Mouse (Mus musculus) embryo, embryonic 9.5 days (tissue): ENCODE measurements around the gene Calm1.
"Not testable (repeated sequence)": the region's sequence is repeated elsewhere in the genome, so short reads cannot be mapped to it uniquely, and the experiment has no call there.

Source experiments
- DNase-seq: peaks from one replicate; pipeline ENCODE4 v3.0.0-alpha.2; 2017; ENCODE audit errors: extremely low spot score

Gene Calm1

GRCm38 (mm10) chr12:100198967-100199660 lies at the start of gene Calm1:
Calm1 (plus strand) TSS chr12:100199435.
- DNase-seq = peak; percentile 96

DNA sequence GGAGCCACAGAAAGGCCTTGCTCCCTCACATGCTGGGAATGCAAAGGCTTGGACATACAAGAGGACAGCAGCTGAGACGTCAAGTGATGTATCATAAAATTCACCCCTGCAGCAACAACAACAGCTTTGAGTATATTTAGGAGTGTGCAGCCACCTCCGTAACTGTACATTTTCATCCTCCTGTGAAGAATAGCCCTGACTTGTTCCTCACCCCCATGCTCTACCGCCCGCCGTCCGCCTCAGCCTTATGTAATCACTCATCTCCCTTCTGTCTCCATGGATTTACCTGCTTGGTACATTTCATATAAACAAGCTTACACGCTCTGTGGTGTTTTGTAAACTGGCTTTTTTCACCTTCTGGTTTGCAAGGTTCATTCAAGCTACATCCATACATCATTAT lies 46.8 kb upstream of the Calm1 start:
- DNase-seq = no peak

DNA sequence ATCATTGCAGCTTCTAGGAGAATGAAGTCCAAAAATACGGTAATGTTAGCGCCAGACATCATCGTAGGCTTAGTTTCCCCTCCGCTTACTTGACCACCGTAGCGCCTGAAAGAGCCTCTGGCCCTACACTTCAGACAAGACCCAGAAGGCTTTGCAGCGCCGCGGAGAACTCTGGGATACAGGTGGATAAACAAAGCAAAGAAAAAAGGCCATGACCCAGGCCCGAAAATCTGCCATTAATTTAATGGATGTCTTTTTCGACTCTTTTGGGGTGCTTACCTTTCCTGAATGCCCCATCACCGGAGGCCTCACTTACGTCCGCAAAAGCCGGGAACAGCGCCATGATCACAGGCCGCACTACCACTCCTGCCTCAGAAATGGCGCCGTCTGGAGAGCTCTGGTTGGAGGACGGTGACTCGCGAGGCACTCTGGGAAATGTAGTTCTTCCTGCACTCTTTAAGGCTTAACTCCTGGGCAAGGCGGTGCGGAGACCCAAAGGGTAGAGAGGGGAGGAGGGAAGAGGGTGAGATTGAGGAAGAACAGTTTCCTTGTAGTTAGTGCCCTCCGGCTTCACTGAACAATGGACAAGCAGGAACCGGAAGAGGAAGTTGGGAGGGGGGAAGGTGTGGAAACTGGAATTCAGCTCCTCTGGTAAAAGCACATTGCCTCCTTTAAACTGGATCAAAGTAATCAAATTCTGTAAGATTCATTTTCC lies 39.8 kb upstream of the Calm1 start, which contains the start of gene Nrde2:
Gene Nrde2, minus strand, starts transcription at position 393 of the 715 bp plus-strand sequence.
- DNase-seq = peak; percentile 93

- no peak for DNase-seq
Measured at GRCm38 (mm10) chr12:100164991-100165500, 34.2 kb upstream of the Calm1 start.

GRCm38 (mm10) chr12:100166177-100166576 lies 33.1 kb upstream of the Calm1 start:
- peak; percentile 50 for DNase-seq

DNA sequence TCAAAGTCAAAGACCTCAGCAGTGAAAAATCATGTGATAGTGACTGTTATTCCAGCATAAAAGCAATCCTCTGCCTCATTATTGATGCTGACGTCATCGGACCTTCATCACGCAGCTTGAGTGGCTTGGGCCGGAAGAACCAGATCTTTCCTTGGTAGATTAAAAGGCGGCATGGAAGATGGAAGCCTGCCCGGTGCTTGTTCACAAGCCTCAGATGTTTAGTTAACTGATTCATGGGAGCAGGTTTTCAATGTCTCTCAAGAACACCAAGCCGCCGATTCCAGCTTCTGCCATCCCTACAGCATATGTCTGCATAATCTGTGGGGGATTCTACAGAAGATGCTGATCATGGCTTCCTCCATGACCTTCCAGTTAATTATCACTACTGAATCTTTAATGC lies 32.3 kb upstream of the Calm1 start:
- no peak for DNase-seq

GRCm38 (mm10) chr12:100167502-100167901 lies 31.7 kb upstream of the Calm1 start:
- DNase-seq = no peak

DNA sequence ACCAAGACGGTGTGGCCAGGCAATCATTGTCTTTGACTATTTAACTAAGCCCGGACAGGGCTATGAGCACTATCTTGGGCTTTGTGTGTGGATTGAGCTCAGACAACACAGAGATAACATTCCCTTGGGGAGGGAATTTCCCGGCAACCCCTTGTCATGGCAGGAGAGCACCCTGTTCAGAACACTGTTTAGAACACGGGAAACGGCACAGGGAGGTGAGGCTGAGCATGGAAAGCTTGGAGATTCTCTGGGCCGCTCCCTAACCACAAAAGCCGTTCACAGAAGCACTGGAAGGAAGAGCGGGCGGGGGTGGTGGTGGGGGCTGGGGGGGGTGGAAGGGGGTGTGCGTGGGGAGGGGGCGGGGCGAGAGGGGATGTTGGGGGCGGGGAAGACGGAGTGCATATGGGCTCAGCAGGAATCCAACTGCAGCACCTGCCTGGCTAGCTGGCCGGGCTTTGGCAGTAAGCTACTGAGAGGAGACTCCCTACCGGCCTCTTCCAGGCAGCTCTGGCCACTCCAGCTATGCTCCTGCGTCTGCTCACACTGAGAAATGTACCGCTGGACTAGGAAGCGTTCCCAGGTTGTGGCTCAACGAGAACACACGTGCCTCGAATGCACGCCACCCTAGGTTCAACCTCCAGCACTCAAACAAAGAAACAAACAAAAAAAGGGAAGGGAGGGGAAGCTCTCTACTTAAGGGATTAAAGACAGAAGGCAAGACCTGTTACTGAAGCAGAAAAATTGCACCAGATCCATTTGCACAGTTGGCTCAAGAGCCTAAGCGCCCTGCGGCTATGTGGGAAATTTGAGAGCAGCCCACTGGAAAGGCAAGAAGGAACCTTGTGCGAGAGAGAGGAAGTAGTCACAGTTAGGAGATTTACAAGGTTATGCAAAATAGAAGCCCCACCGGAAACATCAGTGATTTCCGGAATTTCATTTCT lies 31.0 kb upstream of the Calm1 start:
- peak; percentile 42 for DNase-seq

DNA sequence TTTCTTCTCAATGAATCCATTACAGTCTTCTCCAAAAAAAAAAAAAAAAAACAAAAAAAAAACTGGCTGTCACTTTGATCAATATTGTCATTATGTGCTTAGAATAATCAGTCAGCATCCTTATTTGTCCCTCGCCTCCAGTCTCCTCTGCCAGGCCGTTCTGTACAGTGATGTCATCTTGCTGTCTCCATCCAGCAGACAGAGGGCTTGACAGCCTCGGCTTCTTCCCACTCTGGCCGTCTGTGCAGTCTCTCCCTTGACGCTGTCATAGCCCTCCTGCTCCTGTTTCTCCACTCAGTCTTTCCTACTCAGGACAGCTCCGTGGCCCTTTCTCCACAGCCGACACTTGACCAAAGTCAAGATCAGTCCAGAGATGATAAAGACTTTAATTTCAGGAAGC lies 26.8 kb upstream of the Calm1 start:
- no peak for DNase-seq

- DNase-seq = no peak
Measured at GRCm38 (mm10) chr12:100176469-100177056, 22.7 kb upstream of the Calm1 start.

GRCm38 (mm10) chr12:100178898-100179440 lies 20.3 kb upstream of the Calm1 start:
- no peak for DNase-seq

DNA sequence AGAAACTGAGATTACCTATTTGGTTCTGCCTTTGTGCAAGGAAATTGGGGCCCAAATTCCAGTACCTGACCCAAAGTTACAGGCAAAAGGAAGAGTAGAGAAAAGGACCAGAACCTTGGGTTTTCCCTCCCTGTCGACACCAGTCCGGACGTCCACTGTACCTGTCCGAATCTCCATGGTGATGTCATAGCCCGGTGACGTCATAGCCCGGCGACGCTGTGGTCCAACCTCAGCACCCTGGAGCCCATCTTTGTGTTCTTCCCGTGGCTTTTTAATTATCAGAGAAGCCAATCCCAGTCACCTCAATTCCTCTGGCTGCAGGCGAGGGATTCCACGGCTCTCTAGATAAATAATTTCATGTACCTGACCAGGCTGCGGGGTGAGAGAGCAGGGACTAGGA lies 18.4 kb upstream of the Calm1 start:
- no peak for DNase-seq

DNA sequence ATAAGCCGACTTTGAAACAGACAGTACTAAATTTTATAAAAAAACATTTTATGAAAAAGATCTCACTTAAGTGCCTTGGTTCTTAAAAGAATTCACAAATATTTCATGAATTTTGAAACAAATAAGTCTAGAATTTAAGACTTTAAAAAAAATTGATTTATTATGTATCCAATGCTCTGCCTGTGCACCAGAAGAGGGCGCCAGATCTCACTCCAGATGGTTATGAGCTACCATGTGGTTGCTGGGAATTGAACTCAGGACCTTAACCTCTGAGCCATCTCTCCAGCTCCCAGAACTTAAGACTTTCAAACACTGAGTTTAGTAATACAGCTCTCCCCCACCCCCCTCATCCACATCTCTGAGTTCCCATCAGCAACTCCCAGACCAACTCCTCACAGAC lies 16.6 kb upstream of the Calm1 start:
- DNase-seq = no peak

DNA sequence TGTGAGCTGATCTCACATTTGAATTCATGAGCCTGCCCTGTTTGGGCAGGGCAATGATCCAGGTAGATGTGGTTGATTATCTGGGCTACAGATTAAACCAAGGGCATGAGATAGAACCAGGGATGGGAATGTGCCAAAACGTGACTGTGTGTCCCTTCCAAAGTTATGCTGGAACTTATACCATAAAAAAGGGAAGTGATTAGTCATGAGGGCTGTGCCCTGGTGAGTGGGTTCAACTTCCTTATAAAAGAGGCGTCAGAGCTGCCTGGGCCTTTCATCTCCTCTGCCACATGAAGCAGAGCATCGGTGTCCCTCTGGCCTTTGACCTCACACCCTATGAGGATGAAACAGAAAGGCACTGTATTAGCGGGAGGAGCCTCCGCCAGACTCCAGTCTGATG lies 15.3 kb upstream of the Calm1 start:
- DNase-seq = no peak

- DNase-seq = not testable (repeated sequence)
Measured at GRCm38 (mm10) chr12:100184976-100185375, 14.3 kb upstream of the Calm1 start.

DNA sequence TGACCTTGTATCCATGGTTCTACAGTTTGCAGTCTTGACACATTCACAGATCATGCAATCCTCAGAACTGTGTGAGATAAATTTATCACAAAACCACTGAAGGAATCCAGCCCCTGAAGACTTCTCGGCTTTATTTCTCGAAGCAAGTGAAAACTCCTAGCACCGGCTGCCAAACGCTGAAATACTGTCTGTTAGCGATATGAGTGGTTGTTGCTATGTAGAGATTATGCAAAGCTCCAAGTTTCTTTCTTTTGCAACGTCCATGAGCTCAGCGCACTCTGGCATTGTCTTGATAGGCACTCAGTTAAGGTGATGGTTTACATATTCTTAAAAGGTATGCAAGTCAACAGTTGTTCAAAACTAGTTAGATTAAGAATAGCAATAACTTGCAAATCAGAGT lies 13.3 kb upstream of the Calm1 start:
- no peak for DNase-seq

- DNase-seq = peak; percentile 51
Measured at GRCm38 (mm10) chr12:100186376-100186775, 12.9 kb upstream of the Calm1 start.

DNA sequence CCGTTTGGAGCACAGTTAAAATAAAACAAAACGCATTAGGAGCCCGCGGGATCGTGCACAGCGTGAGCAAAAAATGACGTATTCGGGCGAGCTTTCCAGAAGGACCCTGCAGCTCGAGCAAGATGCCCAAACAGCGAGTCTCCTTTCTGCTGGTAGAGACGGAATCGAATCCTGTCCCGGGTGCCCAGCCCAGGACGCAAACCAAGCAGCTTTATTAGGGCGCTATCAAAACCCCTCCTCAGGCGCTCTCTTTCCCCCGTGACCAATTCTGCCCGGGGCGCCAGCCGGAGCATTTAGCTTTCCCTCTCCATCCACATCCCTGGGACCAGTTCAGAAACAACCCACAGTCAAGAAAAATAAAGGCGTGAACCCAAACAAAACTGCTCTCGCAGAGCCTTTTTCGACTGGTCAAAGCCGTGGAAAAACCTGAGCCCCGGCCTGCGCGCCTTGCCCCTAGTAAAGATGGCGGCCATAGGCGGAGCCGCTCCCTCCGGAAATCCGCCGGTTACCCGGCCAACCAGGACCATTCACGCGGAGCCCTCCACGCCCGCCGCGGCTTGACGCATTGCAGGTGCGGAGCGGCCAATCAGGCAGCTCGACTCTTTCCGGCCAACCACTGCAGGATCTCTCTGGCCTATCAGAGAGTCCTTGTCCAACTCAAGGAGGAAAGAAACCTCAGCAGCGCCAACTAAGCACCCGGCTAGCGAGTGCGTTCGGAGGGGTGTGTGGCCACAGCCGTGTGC lies 12.1 kb upstream of the Calm1 start:
- peak; percentile 98 for DNase-seq

DNA sequence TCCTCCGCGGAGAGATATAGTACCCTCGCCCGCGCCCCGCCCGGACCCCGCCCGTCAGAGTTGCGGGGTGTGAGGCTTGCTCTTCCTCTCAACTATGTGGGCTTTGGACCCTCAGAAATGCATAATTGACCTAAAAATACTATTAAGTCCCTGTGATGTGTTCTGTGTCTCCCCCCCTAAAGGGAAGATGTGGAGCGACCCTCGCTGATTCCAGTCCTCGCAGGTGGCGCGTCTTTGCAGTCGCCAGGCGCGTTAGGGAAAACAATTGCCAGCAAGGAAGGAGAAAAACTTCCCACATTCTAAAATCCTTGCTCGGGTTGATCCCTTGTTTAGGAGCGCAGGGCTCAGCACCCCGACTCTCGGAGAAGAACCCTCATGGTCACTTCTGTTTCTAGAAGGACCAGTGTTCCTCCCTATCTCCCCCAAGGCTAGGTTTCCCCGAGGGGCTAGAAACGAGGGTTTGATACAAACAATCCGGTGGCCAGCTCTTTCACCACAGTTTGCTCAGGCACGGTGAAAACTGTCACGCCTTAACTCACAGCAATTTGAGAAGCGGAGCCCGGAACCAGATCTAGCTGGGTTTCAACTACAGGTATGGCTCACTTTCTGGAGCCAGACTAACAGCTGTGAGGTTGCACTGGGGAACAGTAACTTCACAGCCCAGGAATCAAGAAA lies 11.3 kb upstream of the Calm1 start:
- DNase-seq = no peak

DNA sequence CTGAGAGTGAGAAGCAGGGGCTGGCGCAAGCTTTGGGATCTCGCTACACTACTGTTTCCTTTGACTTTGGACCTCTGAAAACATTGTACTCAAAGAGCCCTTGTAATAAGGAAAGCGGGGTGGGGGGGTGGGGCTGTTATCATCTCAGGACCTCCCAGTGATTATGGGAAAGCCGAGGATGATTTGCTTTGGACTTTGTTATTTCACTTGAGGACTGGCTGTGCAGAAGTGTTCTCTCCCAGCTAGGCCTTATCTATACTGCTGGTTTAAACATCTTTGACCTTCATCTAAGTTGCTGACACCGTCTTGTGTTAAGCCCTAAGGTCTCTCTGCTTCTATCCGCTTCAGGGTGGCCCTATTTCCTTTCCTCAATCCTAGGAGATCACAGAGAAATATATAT lies 8.4 kb upstream of the Calm1 start:
- no peak for DNase-seq
